Mouse (Mus musculus) cerebellum, adult 2 months (tissue): Measurements from ENCODE around the gene Grin2d.

Source experiments
- CTCF ChIP-seq: fragments of 200-500 bp; IDR thresholded peaks from 2 replicates; pipeline ENCODE4 v1.5.1; 2011; ENCODE audit warnings: low read depth, mild to moderate bottlenecking, control low read depth, low read length, moderate library complexity, borderline replicate concordance; ENCODE audit not compliant: insufficient read depth
- POLR2A ChIP-seq: fragments of 200-500 bp; IDR thresholded peaks from 2 replicates; pipeline ENCODE4 v1.6.1; 2011; ENCODE audit warnings: low read length, control low read depth, borderline replicate concordance; ENCODE audit not compliant: insufficient read depth

GRCm38 (mm10) chr7:45813787-45814779 is 64.1 kb downstream of the Grin2d start, which contains the start of gene Cyth2:
- TF ChIP-seq CTCF (no peak), POLR2A (peak; percentile 80)
